Mouse (Mus musculus) megakaryocyte-erythroid progenitor cell, adult 5-6 weeks (primary cell): Measurements from ENCODE around the gene Mpdu1. TPM values are rescaled to one million over a fixed set of nuclear protein-coding genes. Genes with fewer than 3 reads are reported as not detected.
A peak's percentile ranks its signal among the peaks of the same experiment; 100 is the strongest.

ENCODE experiments used
- ATAC-seq: replicated peaks from 2 replicates; pipeline ENCODE4 v1.8.0; 2016; ENCODE audit warnings: mild to moderate bottlenecking, inconsistent platforms; ENCODE audit not compliant: severe bottlenecking, poor library complexity, low FRiP score, low TSS enrichment
- total RNA-seq, 2 experiments: library from RNA; stranded (forward) in 1 of 2; stranded (reverse) in 1 of 2; fragments of 200-1000, 215-1000 nt in 1 of 2; fragments of >200 nt in 1 of 2; fragmentation: Nextera tagmentation in 1 of 2; gene quantifications; 2 replicates each; pipeline ENCODE4 v1.2.3; 2014 to 2017

The Mpdu1 gene
- total RNA-seq, 2 experiments from 2014 or later, result 40.6 to 58.3 TPM

- no peak for ATAC-seq
These were observed 31.1 kb upstream of the Mpdu1 start for GRCm38 (mm10) chr11:69693421-69693965.

GRCm38 (mm10) chr11:69692863-69693262, 30.4 kb upstream of the Mpdu1 start:
- no peak for ATAC-seq

- ATAC-seq, result no peak
These were observed 29.9 kb upstream of the Mpdu1 start for GRCm38 (mm10) chr11:69692196-69692811.

- ATAC-seq, result no peak
These were observed 27.4 kb upstream of the Mpdu1 start for GRCm38 (mm10) chr11:69689891-69690290.

GRCm38 (mm10) chr11:69687061-69687460, 24.6 kb upstream of the Mpdu1 start:
- no peak for ATAC-seq

- ATAC-seq, result no peak
These were observed 23.9 kb upstream of the Mpdu1 start for GRCm38 (mm10) chr11:69686377-69686776.

GRCm38 (mm10) chr11:69685526-69686148, 23.2 kb upstream of the Mpdu1 start, which contains the start of gene Tnfsf13:
Tnfsf13 (minus strand) TSS chr11:69685784.
- ATAC-seq, result peak; percentile 49

GRCm38 (mm10) chr11:69684936-69685335, 22.5 kb upstream of the Mpdu1 start:
- no peak for ATAC-seq

- ATAC-seq, result no peak
These were observed 21.8 kb upstream of the Mpdu1 start for GRCm38 (mm10) chr11:69684128-69684745.

- ATAC-seq, result no peak
These were observed 21.1 kb upstream of the Mpdu1 start for GRCm38 (mm10) chr11:69683576-69683975.

GRCm38 (mm10) chr11:69682840-69683533, 20.5 kb upstream of the Mpdu1 start:
- ATAC-seq, result no peak; the same call in 1 of the 2 replicates

GRCm38 (mm10) chr11:69682209-69682839, 19.9 kb upstream of the Mpdu1 start:
- ATAC-seq, result no peak

GRCm38 (mm10) chr11:69681314-69682208, 19.1 kb upstream of the Mpdu1 start, which contains the start of gene Senp3:
Senp3 (minus strand) TSS chr11:69682084.
- peak; percentile 84 for ATAC-seq

- ATAC-seq, result no peak
These were observed 17.9 kb upstream of the Mpdu1 start for GRCm38 (mm10) chr11:69680136-69680855.

- ATAC-seq, result no peak
These were observed 16.7 kb upstream of the Mpdu1 start for GRCm38 (mm10) chr11:69679144-69679543.

- peak; percentile 95 for ATAC-seq
These were observed 9.8 kb upstream of the Mpdu1 start, which contains the start of gene Eif4a1 for GRCm38 (mm10) chr11:69672211-69672706. Eif4a1 (minus strand) TSS chr11:69672423.

GRCm38 (mm10) chr11:69671726-69672124, 9.3 kb upstream of the Mpdu1 start:
- peak; percentile 8; the same call in 1 of the 2 replicates for ATAC-seq
